Mouse (Mus musculus): ENCODE measurements around the gene Carm1. TPM values are rescaled to one million over a fixed set of nuclear protein-coding genes. Genes with fewer than 3 reads are reported as not detected.
A peak's percentile ranks its signal among the peaks of the same experiment; 100 is the strongest.

Carm1 gene
- polyA plus RNA-seq, 1 experiment from 2014 or later: 71.9 TPM

GRCm38 (mm10) chr9:21567051-21567450 is 20.4 kb downstream of the Carm1 start:
- no peaks in the 10 kb centered on the region for H3K4me1 ChIP-seq (replicated peaks)
- WGBS: 92% methylated on average over 2 of the region's 2 CpGs
- no peaks in the 10 kb centered on the region for H3K9me3 ChIP-seq
- DNase-seq (ENCODE audit: low spot score): no peak
- H3K27me3 ChIP-seq (ENCODE audit: insufficient read depth, poor library complexity, severe bottlenecking): no peaks in the 10 kb centered on the region
- no peak overlapping the region for H3K4me3 ChIP-seq
- peaks cover 52% of the 10 kb centered on the region for H3K36me3 ChIP-seq
- no peak overlapping the region for H3K27ac ChIP-seq

GRCm38 (mm10) chr9:21568657-21569255 is 22.1 kb downstream of the Carm1 start:
- H3K4me1 ChIP-seq (replicated peaks): no peaks in the 10 kb centered on the region
- H3K27ac ChIP-seq: no peak overlapping the region
- no peaks in the 10 kb centered on the region for H3K27me3 ChIP-seq (ENCODE audit: insufficient read depth, poor library complexity, severe bottlenecking)
- 91% methylated on average over 8 of the region's 8 CpGs for WGBS
- DNase-seq (ENCODE audit: low spot score): no peak
- H3K9me3 ChIP-seq: no peaks in the 10 kb centered on the region
- H3K4me3 ChIP-seq: no peak overlapping the region
- H3K36me3 ChIP-seq: peaks cover 57% of the 10 kb centered on the region

GRCm38 (mm10) chr9:21574012-21574801 is 27.5 kb downstream of the Carm1 start:
- H3K36me3 ChIP-seq: peaks cover 98% of the 10 kb centered on the region
- no peak overlapping the region for H3K4me3 ChIP-seq
- DNase-seq (ENCODE audit: low spot score): no peak
- H3K27ac ChIP-seq: no peak overlapping the region
- no peaks in the 10 kb centered on the region for H3K27me3 ChIP-seq (ENCODE audit: insufficient read depth, poor library complexity, severe bottlenecking)
- 96% methylated on average over 8 of the region's 8 CpGs for WGBS
- no peaks in the 10 kb centered on the region for H3K9me3 ChIP-seq
- no peaks in the 10 kb centered on the region for H3K4me1 ChIP-seq (replicated peaks)

- Histone ChIP-seq H3K4me1 (replicated peaks) (no peaks in the 10 kb centered on the region), H3K27me3 (ENCODE audit: insufficient read depth, poor library complexity, severe bottlenecking) (no peaks in the 10 kb centered on the region), H3K27ac (no peak overlapping the region), H3K4me3 (no peak overlapping the region), H3K36me3 (peaks cover 98% of the 10 kb centered on the region), H3K9me3 (no peaks in the 10 kb centered on the region)
- WGBS: 95% methylated on average over 10 of the region's 10 CpGs
- no peak for DNase-seq (ENCODE audit: low spot score)
Observed at GRCm38 (mm10) chr9:21575253-21575652, 28.6 kb downstream of the Carm1 start.

GRCm38 (mm10) chr9:21576286-21576685 is 29.6 kb downstream of the Carm1 start:
- Histone ChIP-seq H3K27me3 (ENCODE audit: insufficient read depth, poor library complexity, severe bottlenecking) (no peaks in the 10 kb centered on the region), H3K36me3 (peaks cover 98% of the 10 kb centered on the region), H3K27ac (no peak overlapping the region), H3K4me3 (no peak overlapping the region), H3K4me1 (replicated peaks) (no peaks in the 10 kb centered on the region), H3K9me3 (no peaks in the 10 kb centered on the region)
- DNase-seq (ENCODE audit: low spot score): no peak
- 100% methylated on average over 1 of the region's 1 CpGs for WGBS

- H3K36me3 ChIP-seq: peaks cover 98% of the 10 kb centered on the region
- DNase-seq (ENCODE audit: low spot score): no peak
Observed at GRCm38 (mm10) chr9:21578226-21578625, 31.5 kb downstream of the Carm1 start.

GRCm38 (mm10) chr9:21585401-21585800 is 38.7 kb downstream of the Carm1 start:
- 92% methylated on average over 1 of the region's 1 CpGs for WGBS
- Histone ChIP-seq H3K36me3 (peaks cover 100% of the 10 kb centered on the region), H3K9me3 (no peaks in the 10 kb centered on the region), H3K4me1 (replicated peaks) (no peaks in the 10 kb centered on the region), H3K4me3 (no peak overlapping the region), H3K27ac (no peak overlapping the region), H3K27me3 (ENCODE audit: insufficient read depth, poor library complexity, severe bottlenecking) (no peaks in the 10 kb centered on the region)
- DNase-seq (ENCODE audit: low spot score): no peak

More at GRCm38 (mm10) chr9:21578226-21578625, 31.5 kb downstream of the Carm1 start:
- WGBS: 80% methylated on average over 3 of the region's 3 CpGs
- Histone ChIP-seq H3K4me3 (no peak overlapping the region), H3K9me3 (no peaks in the 10 kb centered on the region), H3K27ac (no peak overlapping the region), H3K4me1 (replicated peaks) (no peaks in the 10 kb centered on the region), H3K27me3 (ENCODE audit: insufficient read depth, poor library complexity, severe bottlenecking) (no peaks in the 10 kb centered on the region)

- peaks cover 14% of the 10 kb centered on the region for H3K4me1 ChIP-seq (replicated peaks)
- no peak for DNase-seq (ENCODE audit: low spot score)
- H3K36me3 ChIP-seq: peaks cover 86% of the 10 kb centered on the region
- no peak overlapping the region for H3K4me3 ChIP-seq
- no peaks in the 10 kb centered on the region for H3K27me3 ChIP-seq (ENCODE audit: insufficient read depth, poor library complexity, severe bottlenecking)
- no peak overlapping the region for H3K27ac ChIP-seq
- WGBS: 89% methylated on average over 23 of the region's 23 CpGs
- H3K9me3 ChIP-seq: no peaks in the 10 kb centered on the region
Observed at GRCm38 (mm10) chr9:21587678-21588349, 41.1 kb downstream of the Carm1 start.

- DNase-seq (ENCODE audit: low spot score): no peak
- no peak overlapping the region for H3K4me3 ChIP-seq
- H3K27ac ChIP-seq: no peak overlapping the region
- H3K36me3 ChIP-seq: peaks cover 81% of the 10 kb centered on the region
- WGBS: 91% methylated on average over 8 of the region's 8 CpGs
- no peaks in the 10 kb centered on the region for H3K9me3 ChIP-seq
- peaks cover 18% of the 10 kb centered on the region for H3K4me1 ChIP-seq (replicated peaks)
- no peaks in the 10 kb centered on the region for H3K27me3 ChIP-seq (ENCODE audit: insufficient read depth, poor library complexity, severe bottlenecking)
Observed at GRCm38 (mm10) chr9:21588350-21588749, 41.7 kb downstream of the Carm1 start.

- Histone ChIP-seq H3K27me3 (ENCODE audit: insufficient read depth, poor library complexity, severe bottlenecking) (no peaks in the 10 kb centered on the region), H3K36me3 (peaks cover 74% of the 10 kb centered on the region), H3K4me1 (replicated peaks) (peaks cover 30% of the 10 kb centered on the region), H3K27ac (no peak overlapping the region), H3K4me3 (no peak overlapping the region), H3K9me3 (no peaks in the 10 kb centered on the region)
- DNase-seq (ENCODE audit: low spot score): no peak
- 93% methylated on average over 5 of the region's 5 CpGs for WGBS
Observed at GRCm38 (mm10) chr9:21589538-21589937, 42.8 kb downstream of the Carm1 start.

- WGBS: 87% methylated on average over 6 of the region's 6 CpGs
Observed at GRCm38 (mm10) chr9:21591127-21591830, 44.6 kb downstream of the Carm1 start.

GRCm38 (mm10) chr9:21591831-21592702 is 45.4 kb downstream of the Carm1 start:
- Histone ChIP-seq H3K27me3 (ENCODE audit: insufficient read depth, poor library complexity, severe bottlenecking) (no peaks in the 10 kb centered on the region), H3K27ac (peak overlapping the region; percentile 90), H3K36me3 (peaks cover 73% of the 10 kb centered on the region), H3K9me3 (no peaks in the 10 kb centered on the region), H3K4me1 (replicated peaks) (peaks cover 34% of the 10 kb centered on the region), H3K4me3 (peak overlapping the region; percentile 99)
- DNase-seq (ENCODE audit: low spot score): no peak
- 21% methylated on average over 17 of the region's 17 CpGs for WGBS

More at GRCm38 (mm10) chr9:21591127-21591830, 44.6 kb downstream of the Carm1 start:
- Histone ChIP-seq H3K27ac (no peak overlapping the region), H3K27me3 (ENCODE audit: insufficient read depth, poor library complexity, severe bottlenecking) (no peaks in the 10 kb centered on the region), H3K4me1 (replicated peaks) (peaks cover 34% of the 10 kb centered on the region), H3K4me3 (peak overlapping the region; percentile 99), H3K9me3 (no peaks in the 10 kb centered on the region), H3K36me3 (peaks cover 74% of the 10 kb centered on the region)
- DNase-seq (ENCODE audit: low spot score): no peak
